Mouse (Mus musculus): ENCODE data around the gene Uxs1.

DNA sequence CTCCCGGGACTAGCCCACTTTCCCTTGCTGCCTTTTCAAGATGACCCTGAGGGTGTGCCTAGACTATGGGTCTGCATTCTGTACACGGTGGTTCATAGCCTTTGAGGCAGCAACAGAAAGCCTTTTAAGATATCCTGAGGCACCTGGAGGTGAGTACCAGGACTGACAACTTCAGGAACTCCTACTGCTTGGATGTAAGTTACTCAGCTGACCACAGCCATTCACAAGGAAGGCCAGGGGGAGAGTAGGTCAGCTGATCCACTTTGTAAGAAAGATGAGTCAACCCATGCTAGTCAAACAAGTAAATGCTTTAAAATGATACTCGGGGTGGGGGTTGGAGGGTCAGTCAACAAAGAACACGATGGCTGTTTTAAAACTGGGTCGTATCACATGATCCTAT lies 42.3 kb downstream of the Uxs1 start:
- TF ChIP-seq CTCF (IDR thresholded peaks at IDR 0.05; ENCODE audit: insufficient read depth, low read length) (no peak), POLR2A (IDR thresholded peaks at IDR 0.05; ENCODE audit: borderline replicate concordance, extremely low read depth, low read depth, low read length) (no peak)

All from lung, adult 2 months (tissue).